Mouse (Mus musculus): ENCODE measurements around the gene Itgb7. TPM values are rescaled to one million over a fixed set of nuclear protein-coding genes. Genes with fewer than 3 reads are reported as not detected.

The Itgb7 gene
- polyA plus RNA-seq, 1 experiment from 2014 or later = 4.3 TPM

DNA sequence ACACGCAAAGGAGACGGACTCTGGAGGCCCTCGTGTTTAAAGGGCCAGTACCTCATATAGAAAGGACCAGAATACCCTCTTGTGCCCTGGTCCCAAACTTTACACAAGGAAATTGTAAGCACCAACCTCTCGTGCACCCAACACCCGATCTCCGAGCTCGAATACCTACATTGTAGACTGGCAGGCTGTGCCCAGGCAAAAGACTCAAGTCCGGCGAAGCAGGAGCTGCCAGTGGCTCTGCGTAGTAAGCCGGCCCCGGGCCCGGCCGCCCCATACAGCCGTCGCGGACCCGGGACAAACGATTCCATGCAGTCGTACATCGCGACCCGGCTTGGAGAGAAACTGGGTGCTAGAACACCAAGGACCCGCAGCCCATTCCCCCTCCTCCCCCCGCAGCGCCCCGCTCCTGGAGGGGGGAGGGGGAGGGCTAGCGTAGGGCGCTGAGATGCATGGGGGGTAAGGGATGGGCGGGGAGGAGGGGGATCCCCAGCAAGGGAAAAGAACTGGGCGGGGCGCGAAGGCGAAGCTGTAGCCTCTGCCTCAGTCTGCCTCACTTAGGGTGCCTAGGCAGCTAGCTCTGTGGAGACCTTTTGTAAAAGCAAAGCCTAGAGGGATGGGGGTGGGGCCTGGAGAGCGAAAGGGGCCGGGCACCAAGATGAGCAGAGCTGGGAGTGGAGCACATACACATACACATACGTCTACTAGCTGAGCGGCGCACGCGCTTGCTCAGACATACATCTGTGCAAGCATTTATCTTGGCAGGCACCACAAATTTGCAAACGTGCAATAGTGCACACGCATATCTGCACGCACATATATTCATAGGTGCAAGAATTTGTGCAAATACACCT, 14.4 kb upstream of the Itgb7 start:
- Histone ChIP-seq H3K4me2 (replicated peaks; ENCODE audit: low read depth, low read length) (peak overlapping the region; percentile 72), H3K9me3 (ENCODE audit: low read length) (no peaks in the 10 kb centered on the region), H3K27me3 (replicated peaks; ENCODE audit: insufficient read depth, low read length) (no peaks in the 10 kb centered on the region), H3K4me3 (ENCODE audit: low read depth, low read length) (peak overlapping the region; percentile 67), H3K36me3 (ENCODE audit: insufficient read depth, low read length) (no peaks in the 10 kb centered on the region; the same call in 1 of the 2 replicates), H3K4me1 (ENCODE audit: insufficient read depth, low read depth, low read length) (peaks cover 37% of the 10 kb centered on the region), H3K27ac (ENCODE audit: low read length) (peak overlapping the region; percentile 99), H3K9ac (replicated peaks; ENCODE audit: low read depth) (peak overlapping the region; percentile 70)
- under 1% methylated on average over 38 of the region's 44 CpGs for whole genome bisulfite sequencing
- no peak for TF ChIP-seq CTCF (IDR thresholded peaks at IDR 0.05)
- TF ChIP-seq EP300 (IDR thresholded peaks at IDR 0.05) = peak; percentile 13; the same call in 1 of the 2 replicates
- DNase-seq (ENCODE audit: low spot score) (peak; percentile 92), ATAC-seq (peak; percentile 56)

DNA sequence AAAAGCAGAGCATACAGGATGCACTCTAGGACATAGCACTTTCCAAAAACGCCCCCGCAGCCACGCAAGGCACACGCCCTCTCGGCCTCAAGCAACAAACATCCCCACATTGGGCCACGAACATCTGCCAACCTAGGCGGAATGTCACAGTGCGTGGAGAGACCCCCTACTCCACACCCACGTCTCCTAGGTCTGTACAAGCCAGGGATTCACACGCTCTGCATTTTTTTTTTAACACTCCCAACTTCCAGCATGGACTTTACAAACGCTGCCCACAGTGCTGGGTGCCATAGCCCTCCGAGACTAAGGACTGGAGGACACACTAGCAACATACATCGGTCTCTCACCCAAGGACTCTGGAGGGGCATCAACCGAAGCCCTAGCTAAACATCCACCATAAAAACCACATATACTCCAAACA, 13.7 kb upstream of the Itgb7 start:
- H3K36me3 ChIP-seq (ENCODE audit: insufficient read depth, low read length) = no peaks in the 10 kb centered on the region
- H3K9me3 ChIP-seq (ENCODE audit: low read length) = no peaks in the 10 kb centered on the region
- H3K9ac ChIP-seq (replicated peaks; ENCODE audit: low read depth) = peak overlapping the region; percentile 70
- H3K27ac ChIP-seq (ENCODE audit: low read length) = peak overlapping the region; percentile 99
- peak overlapping the region; percentile 72 for H3K4me2 ChIP-seq (replicated peaks; ENCODE audit: low read depth, low read length)
- peak overlapping the region; percentile 67 for H3K4me3 ChIP-seq (ENCODE audit: low read depth, low read length)
- DNase-seq (ENCODE audit: low spot score) = peak; percentile 37
- no peak for ATAC-seq
- WGBS = 1% methylated on average over 14 of the region's 14 CpGs
- TF ChIP-seq EP300 (IDR thresholded peaks at IDR 0.05) (no peak), CTCF (IDR thresholded peaks at IDR 0.05) (no peak)
- peaks cover 37% of the 10 kb centered on the region for H3K4me1 ChIP-seq (ENCODE audit: insufficient read depth, low read depth, low read length)
- H3K27me3 ChIP-seq (replicated peaks; ENCODE audit: insufficient read depth, low read length) = no peaks in the 10 kb centered on the region

DNA sequence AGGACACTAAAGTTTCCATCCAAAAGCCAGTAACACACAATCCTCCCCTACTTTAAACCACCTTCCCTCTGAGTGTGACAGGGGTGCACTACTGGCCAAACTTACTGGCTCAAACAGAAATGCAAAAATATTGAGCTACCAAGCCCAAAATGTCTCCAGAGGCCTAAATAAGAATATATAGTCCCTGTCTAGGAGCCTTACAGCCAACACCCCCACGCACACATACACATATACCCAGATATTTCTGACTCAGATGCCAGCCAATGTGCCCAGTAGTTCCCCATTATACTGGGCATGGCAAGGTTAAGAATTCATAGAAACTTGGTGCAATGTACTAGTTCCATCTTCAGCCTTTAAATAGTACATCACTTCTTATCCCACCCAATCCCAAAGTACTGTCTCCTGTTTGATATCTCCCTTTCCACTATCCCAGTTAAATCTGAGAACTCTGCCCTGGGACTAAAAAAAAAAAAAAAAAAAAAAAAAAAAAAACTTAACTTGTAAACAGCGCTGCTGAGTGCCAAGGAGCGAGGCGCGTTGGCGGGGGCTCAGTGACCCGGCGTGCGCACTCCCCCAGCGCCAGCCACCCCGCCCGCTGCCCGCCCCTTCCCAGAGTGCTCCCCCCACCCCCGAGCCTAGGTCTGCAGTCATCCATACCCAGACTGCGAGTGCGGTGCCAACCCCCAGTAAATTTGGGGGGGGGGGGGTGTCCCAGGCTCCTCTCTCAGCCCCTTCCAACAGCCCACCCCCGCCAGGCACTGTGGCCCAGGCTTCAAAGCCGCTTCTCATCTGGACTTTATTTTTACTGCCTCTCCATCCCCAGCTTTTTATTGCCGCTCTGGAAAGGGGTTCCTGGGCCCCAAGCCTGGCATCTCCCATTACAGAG, 12.8 kb upstream of the Itgb7 start:
- Histone ChIP-seq H3K9ac (replicated peaks; ENCODE audit: low read depth) (peak overlapping the region; percentile 70), H3K4me1 (ENCODE audit: insufficient read depth, low read depth, low read length) (peaks cover 37% of the 10 kb centered on the region), H3K36me3 (ENCODE audit: insufficient read depth, low read length) (peaks cover 6% of the 10 kb centered on the region; the same call in 1 of the 2 replicates), H3K4me3 (ENCODE audit: low read depth, low read length) (peak overlapping the region; percentile 67), H3K27me3 (replicated peaks; ENCODE audit: insufficient read depth, low read length) (no peaks in the 10 kb centered on the region), H3K27ac (ENCODE audit: low read length) (peak overlapping the region; percentile 99), H3K4me2 (replicated peaks; ENCODE audit: low read depth, low read length) (peak overlapping the region; percentile 72), H3K9me3 (ENCODE audit: low read length) (no peaks in the 10 kb centered on the region)
- DNase-seq (ENCODE audit: low spot score) (no peak), ATAC-seq (no peak)
- TF ChIP-seq EP300 (IDR thresholded peaks at IDR 0.05) = no peak
- TF ChIP-seq CTCF (IDR thresholded peaks at IDR 0.05) = no peak
- 8% methylated on average over 19 of the region's 19 CpGs for WGBS

DNA sequence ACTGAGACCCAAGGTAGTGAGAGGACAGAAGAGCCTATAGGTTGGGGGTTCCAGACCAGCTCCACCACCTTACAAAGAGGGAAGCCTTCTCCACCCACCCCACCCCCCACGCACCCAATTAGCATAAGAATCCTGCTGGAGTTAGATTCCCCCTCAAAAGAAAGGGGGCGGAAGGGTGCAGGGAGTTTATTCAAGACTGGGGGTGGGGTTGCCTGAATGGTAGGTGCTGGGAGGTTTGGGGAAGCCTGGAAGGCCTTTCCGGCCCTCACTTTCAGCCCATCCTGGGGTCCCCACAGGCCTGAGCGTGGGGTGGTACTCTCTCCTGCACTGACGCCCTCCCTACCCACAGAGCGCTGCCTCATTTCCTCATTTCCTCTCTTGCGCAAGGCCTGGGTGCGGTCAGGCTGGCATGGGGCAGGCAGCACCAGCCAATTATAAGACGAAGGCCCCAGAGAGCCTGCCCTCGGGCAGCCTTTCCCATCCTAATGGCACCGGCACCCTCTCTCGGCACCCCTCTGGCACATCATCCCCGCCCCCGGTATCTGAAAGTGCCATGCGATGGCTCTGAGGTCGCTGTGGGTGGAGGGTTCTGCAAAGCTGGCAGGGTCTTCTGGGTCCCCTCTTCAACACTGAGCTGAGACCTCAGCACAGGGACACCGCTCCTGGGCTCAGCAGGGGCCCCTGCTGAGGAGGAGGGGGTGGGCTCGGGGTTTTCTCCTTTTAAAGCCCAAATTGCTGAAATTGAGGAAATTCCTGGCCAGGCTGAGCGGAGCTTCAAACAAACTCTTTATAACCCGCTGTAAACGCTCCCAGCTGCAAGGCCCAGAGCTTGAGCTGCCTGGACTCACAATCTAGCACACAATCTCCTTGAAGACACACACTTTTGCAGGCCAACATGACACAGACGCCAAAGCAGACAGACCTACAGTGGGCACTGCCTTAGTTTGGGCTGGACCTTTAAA, 11.8 kb upstream of the Itgb7 start:
- TF ChIP-seq EP300 (IDR thresholded peaks at IDR 0.05) (peak; percentile 81), CTCF (IDR thresholded peaks at IDR 0.05) (peak; percentile 25)
- H3K27me3 ChIP-seq (replicated peaks; ENCODE audit: insufficient read depth, low read length) = no peaks in the 10 kb centered on the region

DNA sequence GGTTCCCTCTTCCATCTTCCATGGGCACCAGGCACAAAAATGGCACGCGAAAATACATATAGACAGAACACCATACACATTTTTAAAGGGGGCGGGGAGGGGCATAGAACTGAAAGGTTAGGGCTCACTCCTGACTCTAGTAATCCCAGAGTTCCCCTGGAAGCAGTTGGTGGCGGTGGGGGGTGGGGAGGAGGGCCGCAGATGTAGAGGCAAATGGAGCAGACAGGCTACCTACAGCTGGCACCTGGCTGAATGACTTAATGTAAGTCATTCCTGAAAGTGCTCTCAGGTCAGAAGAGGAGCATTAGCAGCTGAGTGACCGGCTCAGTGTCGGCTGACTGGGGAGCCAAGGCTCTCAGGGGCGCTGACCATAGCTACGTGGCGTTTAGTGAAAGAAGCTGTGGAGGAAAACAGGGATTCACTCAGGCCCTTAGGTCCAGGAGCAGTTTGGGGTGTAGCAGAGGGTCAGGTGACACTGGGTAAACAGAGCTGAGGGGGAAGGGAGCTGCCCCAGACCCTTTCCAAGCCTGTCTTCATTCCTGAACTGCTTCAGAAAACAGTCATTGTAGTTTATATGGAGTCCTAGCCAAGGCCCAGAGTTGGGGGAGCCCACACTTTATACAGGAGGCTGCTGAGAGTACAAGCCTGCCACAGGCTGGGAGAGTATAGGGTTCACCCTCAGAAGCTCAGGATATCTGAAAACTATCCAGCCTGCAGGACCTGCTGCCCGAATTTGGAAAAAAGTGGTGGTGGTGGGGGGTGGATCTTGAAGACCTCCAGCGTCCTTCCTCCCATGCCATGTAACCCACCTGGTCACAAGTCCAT, 10.9 kb upstream of the Itgb7 start:
- Histone ChIP-seq H3K4me2 (replicated peaks; ENCODE audit: low read depth, low read length) (peak overlapping the region; percentile 72), H3K9ac (replicated peaks; ENCODE audit: low read depth) (0 out of 2 replicates have a peak overlapping the region, but pooled peaks have one; percentile 9), H3K27me3 (replicated peaks; ENCODE audit: insufficient read depth, low read length) (no peaks in the 10 kb centered on the region), H3K36me3 (ENCODE audit: insufficient read depth, low read length) (peaks cover 15% of the 10 kb centered on the region; the same call in 1 of the 2 replicates), H3K27ac (ENCODE audit: low read length) (peak overlapping the region; percentile 99), H3K4me3 (ENCODE audit: low read depth, low read length) (peak overlapping the region; percentile 67; the same call in 1 of the 2 replicates), H3K9me3 (ENCODE audit: low read length) (no peaks in the 10 kb centered on the region), H3K4me1 (ENCODE audit: insufficient read depth, low read depth, low read length) (peaks cover 31% of the 10 kb centered on the region)
- DNase-seq (ENCODE audit: low spot score) (no peak), ATAC-seq (no peak)
- TF ChIP-seq EP300 (IDR thresholded peaks at IDR 0.05) (no peak), CTCF (IDR thresholded peaks at IDR 0.05) (no peak)
- 44% methylated on average over 12 of the region's 12 CpGs for WGBS

More for the DNA sequence above, 11.8 kb upstream of the Itgb7 start:
- Histone ChIP-seq H3K4me3 (ENCODE audit: low read depth, low read length) (peak overlapping the region; percentile 67), H3K27ac (ENCODE audit: low read length) (peak overlapping the region; percentile 99), H3K4me2 (replicated peaks; ENCODE audit: low read depth, low read length) (peak overlapping the region; percentile 72), H3K36me3 (ENCODE audit: insufficient read depth, low read length) (peaks cover 13% of the 10 kb centered on the region; the same call in 1 of the 2 replicates), H3K9ac (replicated peaks; ENCODE audit: low read depth) (peak overlapping the region; percentile 70), H3K4me1 (ENCODE audit: insufficient read depth, low read depth, low read length) (peaks cover 33% of the 10 kb centered on the region), H3K9me3 (ENCODE audit: low read length) (no peaks in the 10 kb centered on the region)
- DNase-seq (ENCODE audit: low spot score) (peak; percentile 92), ATAC-seq (peak; percentile 34)
- 8% methylated on average over 21 of the region's 22 CpGs for WGBS
